Mouse (Mus musculus): ENCODE results near the gene Xcr1. TPM values are rescaled to one million over a fixed set of nuclear protein-coding genes. Genes with fewer than 3 reads are reported as not detected.

Gene Xcr1
- polyA plus RNA-seq, 1 experiment, result 0.20 TPM

DNA sequence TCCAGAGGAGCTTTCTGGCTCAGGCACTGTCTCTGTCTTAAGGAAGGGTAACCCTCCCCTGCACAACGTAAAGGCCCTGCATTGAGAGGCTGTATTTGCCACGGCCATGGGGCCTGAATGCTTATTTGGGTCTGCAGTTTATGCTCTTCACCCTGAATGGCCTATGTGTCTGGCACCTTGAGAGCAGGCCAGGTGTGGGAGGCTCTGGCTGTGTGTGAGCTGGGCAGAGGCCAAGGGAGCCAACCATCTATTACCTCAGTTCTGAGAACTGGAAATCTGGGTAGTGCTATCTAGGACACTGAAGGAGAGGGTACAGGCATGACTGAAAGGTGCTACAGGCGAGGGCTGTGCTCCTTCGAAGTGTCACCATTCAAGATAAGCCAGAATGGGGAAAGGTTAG is 47.0 kb downstream of the Xcr1 start:
- peak; percentile 27 for DNase-seq (ENCODE audit: low read depth)

DNA sequence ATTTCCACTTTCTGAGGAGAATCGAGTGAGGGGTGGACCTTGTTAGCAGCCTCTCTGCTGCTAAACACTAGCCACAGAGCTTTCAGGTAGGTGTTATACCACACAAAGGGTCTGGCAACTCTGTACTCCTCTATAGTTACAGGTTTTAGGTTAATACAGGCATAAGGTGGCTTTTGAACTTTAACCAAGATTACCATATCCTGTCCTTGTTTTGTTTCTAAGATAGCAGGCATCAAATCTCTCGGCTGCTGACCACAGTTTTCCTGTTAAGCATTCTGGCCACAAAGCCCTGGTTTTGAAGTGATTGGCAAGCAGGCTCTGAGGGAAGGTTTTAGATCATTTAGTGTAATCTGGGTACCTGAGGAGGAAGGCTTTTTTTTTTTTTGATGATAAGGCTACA is 47.5 kb downstream of the Xcr1 start:
- DNase-seq (ENCODE audit: low read depth), result no peak

DNA sequence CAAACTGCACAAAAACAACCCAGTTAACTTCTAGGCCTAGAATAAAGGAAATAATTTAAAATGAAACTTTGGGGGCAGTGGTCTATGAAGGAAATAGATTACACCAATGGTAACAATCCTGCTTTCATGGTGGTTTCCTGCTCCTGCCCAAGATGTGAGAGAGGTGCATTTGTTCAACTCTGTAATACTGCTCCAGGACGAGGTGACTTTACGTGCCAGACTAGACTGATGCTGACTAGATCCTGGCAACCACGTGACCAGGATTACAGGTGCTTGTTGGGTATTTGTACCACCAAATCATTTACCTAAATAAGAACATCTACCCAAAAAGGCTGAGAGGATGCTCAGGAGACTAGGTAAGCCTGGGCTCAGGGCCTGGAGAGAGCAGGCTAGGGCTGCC is 50.0 kb downstream of the Xcr1 start:
- no peak for DNase-seq (ENCODE audit: low read depth)

DNA sequence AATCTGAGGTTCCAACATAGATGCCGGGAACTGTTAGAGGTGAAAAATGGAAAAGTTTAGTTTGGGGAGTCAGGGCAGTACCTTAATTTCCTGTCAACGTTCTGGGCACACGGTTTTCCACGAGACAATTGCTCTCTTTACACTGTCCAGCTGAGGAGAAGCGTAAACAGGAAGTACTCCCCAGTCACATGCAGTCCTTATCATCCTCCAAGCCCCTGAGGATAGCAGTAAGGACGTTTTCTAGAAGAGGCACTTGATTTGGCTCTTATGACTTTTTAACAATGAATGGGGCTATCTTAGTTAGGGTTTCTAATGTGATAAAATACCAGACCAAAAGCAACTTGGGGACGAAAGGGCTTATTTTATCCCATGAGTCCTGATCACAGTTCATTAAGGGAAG is 53.2 kb downstream of the Xcr1 start:
- DNase-seq (ENCODE audit: low read depth), result no peak

DNA sequence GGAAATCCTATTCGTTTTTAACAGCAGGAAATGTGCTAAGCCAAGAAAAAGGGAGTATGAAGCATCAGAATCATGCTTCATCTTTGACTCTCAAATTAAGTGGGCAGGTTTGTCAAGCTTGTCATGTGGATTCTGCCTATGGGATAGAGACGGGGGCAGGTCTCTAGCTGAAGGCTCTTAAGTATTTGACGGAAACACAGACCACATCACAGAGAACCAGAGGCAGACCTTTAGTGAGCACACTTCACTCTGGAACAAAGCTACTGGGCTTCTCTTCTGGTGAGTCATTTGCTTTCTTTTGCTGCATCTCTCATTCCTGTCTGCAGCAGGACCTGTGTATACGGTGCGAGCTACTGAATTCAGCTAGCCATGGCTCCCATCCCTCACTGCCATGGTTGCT is 55.6 kb downstream of the Xcr1 start, which contains the start of gene Cxcr6:
Gene Cxcr6, plus strand, starts transcription at position 209 of the 400 bp plus-strand sequence.
- DNase-seq (ENCODE audit: low read depth), result no peak

DNA sequence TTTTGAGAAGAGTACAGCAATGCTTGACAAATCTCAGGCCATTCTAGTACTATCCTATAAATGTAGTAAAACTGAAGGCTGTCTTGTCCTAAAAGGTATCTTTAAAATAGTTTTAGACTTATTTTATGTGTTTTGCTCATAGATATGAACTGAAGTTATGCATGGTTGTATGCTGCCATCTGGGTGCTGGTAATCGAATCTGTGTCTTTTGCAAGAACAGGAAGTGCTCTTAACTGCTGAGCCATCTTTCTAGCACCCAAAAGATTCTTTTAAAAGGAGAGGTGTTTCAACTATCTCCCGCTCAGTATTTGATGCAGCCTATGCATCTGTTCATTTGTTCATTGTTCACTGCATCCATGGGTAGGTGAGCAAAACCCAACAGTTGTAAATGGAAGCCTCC is 56.6 kb downstream of the Xcr1 start:
- DNase-seq (ENCODE audit: low read depth), result no peak

DNA sequence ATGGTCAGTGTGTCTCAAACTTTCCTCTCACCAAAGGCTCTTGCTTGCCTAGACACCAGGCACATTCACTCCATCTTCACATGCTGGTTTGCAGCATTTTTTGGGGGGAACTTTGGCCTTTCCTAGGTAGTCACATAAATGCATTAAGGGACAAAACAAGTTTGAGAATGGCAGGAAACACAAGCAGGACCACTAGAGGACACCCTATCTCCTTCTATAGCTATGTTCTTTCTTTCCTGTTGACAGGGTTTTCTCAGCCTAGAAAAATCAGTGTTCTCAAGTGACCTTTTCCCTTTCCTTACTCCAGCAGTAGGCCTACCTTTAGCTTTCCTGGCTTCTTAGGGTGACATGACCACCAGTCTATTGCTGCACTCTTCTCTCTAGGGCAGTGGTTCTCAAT is 58.9 kb downstream of the Xcr1 start:
- no peak for DNase-seq (ENCODE audit: low read depth)

DNA sequence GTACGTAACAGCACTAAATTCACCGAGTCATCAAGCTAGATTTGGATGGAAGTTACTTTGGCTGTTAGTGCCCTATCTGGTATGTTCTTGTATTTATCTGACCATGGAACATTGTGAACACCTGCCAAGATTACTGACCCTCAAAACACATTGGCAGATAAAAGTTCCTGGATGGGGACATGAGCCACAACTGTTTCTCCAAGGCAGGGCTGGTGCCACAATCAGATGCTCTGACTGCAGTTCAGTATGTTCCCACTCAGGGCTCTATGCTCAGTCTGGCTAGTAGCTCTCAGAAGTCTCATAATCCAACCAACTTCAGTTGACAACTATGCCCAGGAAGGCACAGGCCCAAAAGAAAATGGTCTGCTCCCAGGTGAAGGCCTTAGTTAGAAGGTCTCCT is 59.4 kb downstream of the Xcr1 start:
- no peak for DNase-seq (ENCODE audit: low read depth)

Other genes with a start within 250 kb of the Xcr1 start
- 0.35 and 0.39 TPM in 2 replicates for gene Slc6a20b, start 229.5 kb downstream of the Xcr1 start, polyA plus RNA-seq (2012; rRNA removed)
- 0.18 and 0.24 TPM in 2 replicates for gene Ccr9, start 183.6 kb downstream of the Xcr1 start, polyA plus RNA-seq (2012; rRNA removed)
- gene Slc6a20a, start 183.1 kb downstream of the Xcr1 start, polyA plus RNA-seq (2012; rRNA removed), result 2.2 and 2.7 TPM in 2 replicates
- gene Lztfl1, start 144.3 kb downstream of the Xcr1 start, polyA plus RNA-seq (2012; rRNA removed), result 6.2 and 8.1 TPM in 2 replicates
- 0.57 and 0.74 TPM in 2 replicates for gene Cxcr6, start 55.6 kb downstream of the Xcr1 start, polyA plus RNA-seq (2012; rRNA removed)
- 8.6 and 19.0 TPM in 2 replicates for gene Fyco1, start 10.1 kb downstream of the Xcr1 start, polyA plus RNA-seq (2012; rRNA removed)
- gene Ccr1, start 106.7 kb upstream of the Xcr1 start, polyA plus RNA-seq (2012; rRNA removed), result 2.5 and 4.5 TPM in 2 replicates
- 0.20 and 0.28 TPM in 2 replicates for gene Ccr1l1, start 116.4 kb upstream of the Xcr1 start, polyA plus RNA-seq (2012; rRNA removed)
- gene Ccr3, start 159.9 kb upstream of the Xcr1 start, polyA plus RNA-seq (2012; rRNA removed), result 0.16 and 0.23 TPM in 2 replicates
- 5.6 and 8.2 TPM in 2 replicates for gene Ccr2, start 239.9 kb upstream of the Xcr1 start, polyA plus RNA-seq (2012; rRNA removed)

All from gonadal fat pad, adult 2 months (tissue).